Mouse (Mus musculus) inflammation-experienced regulatory T-cells (primary cell): ENCODE data around the gene Ap5s1. TPM values are rescaled to one million over a fixed set of nuclear protein-coding genes. Genes with fewer than 3 reads are reported as not detected.

Experiments
- polyA plus RNA-seq, 2 experiments: library from polyadenylated mRNA; unstranded; fragments of 100-300 nt; shearing (Covaris generic); gene quantifications; one replicate each; pipeline ENCODE4 v1.2.1; 2017

The Ap5s1 gene
- 10 to 100 TPM; 21.0 to 28.8 TPM for polyA plus RNA-seq

GRCm38 (mm10) chr2:131206778-131207177 lies at the start of gene Ap5s1:
Gene Ap5s1 (plus strand): TSS chr2:131207078.

GRCm38 (mm10) chr2:131159938-131160581 lies 46.8 kb upstream of the Ap5s1 start, which contains the start of gene 1700037H04Rik:
Gene 1700037H04Rik (minus strand): TSS chr2:131160081.

GRCm38 (mm10) chr2:131179990-131180587 lies 26.8 kb upstream of the Ap5s1 start, which contains the start of gene Cenpb:
Gene Cenpb (minus strand): TSS chr2:131180067.

GRCm38 (mm10) chr2:131186771-131187601 lies 19.9 kb upstream of the Ap5s1 start, which contains the start of the genes Cdc25b and Spef1:
Gene Cdc25b (plus strand): TSS chr2:131186949.
Gene Spef1 (minus strand): TSS chr2:131187282.

GRCm38 (mm10) chr2:131233307-131234126 lies 26.6 kb downstream of the Ap5s1 start, which contains the start of gene Mavs:
Gene Mavs (plus strand): TSS chr2:131234063.

GRCm38 (mm10) chr2:131262213-131262672 lies 55.4 kb downstream of the Ap5s1 start, which contains the start of gene Pank2:
Gene Pank2 (plus strand): TSS chr2:131262495.

Other genes starting within 250 kb of the Ap5s1 start
- gene Gfra4, start 164.0 kb upstream of the Ap5s1 start, polyA plus RNA-seq = 1 to 10 TPM in 1 of 2 experiments, not detected in 1; 1.5 TPM
- gene Adam33, start 143.3 kb upstream of the Ap5s1 start, polyA plus RNA-seq = 1 to 10 TPM in 1 of 2 experiments, under 1 TPM in 1; 0.89 to 2.1 TPM
- gene Siglec1, start 120.3 kb upstream of the Ap5s1 start, polyA plus RNA-seq = 1 to 10 TPM in 1 of 2 experiments, under 1 TPM in 1; 0.18 to 2.0 TPM
- gene Hspa12b, start 79.8 kb upstream of the Ap5s1 start, polyA plus RNA-seq = under 1 TPM; 0.13 to 0.92 TPM
- gene Gm11037, start 73.6 kb upstream of the Ap5s1 start, polyA plus RNA-seq = not detected
- gene 1700037H04Rik, start 47.0 kb upstream of the Ap5s1 start, polyA plus RNA-seq = 10 to 100 TPM; 29.5 to 41.0 TPM
- gene Cenpb, start 27.0 kb upstream of the Ap5s1 start, polyA plus RNA-seq = 10 to 100 TPM in 1 of 2 experiments, 1 to 10 TPM in 1; 7.6 to 11.6 TPM
- 100 to 1,000 TPM in 1 of 2 experiments, 10 to 100 TPM in 1; 81.9 to 101 TPM for gene Cdc25b, start 20.1 kb upstream of the Ap5s1 start, polyA plus RNA-seq
- 1 to 10 TPM in 1 of 2 experiments, under 1 TPM in 1; 0.69 to 1.9 TPM for gene Spef1, start 19.8 kb upstream of the Ap5s1 start, polyA plus RNA-seq
- gene Mavs, start 27.0 kb downstream of the Ap5s1 start, polyA plus RNA-seq = 10 to 100 TPM; 16.7 to 23.5 TPM
- gene Pank2, start 55.4 kb downstream of the Ap5s1 start, polyA plus RNA-seq = 100 to 1,000 TPM in 1 of 2 experiments, 10 to 100 TPM in 1; 97.9 to 102 TPM
- gene Rnf24, start 145.8 kb downstream of the Ap5s1 start, polyA plus RNA-seq = 1 to 10 TPM in 1 of 2 experiments, under 1 TPM in 1; 0.77 to 1.5 TPM